ENCODE assay signal across 10 mouse cellular contexts in the genomic region with DNA sequence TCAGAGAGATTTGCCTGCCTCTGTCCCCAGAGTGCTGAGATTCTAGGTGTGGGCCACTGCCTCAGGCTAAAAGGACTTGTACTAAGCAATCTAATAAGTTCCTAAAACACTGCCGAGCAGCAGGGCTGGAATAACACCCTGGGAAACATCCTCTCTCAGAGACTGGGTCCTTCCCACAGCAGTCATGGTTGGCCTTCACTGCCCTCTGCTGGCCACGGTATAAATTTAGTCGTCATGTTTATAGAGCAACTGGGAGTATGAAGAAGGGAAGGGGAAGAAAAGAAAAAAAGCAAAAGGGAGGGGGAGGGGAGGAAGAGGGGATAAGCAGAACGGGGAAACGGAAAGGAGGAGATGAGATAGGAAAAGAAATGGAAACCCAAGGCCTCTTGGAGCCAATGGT. TPM values are rescaled to one million over a fixed set of nuclear protein-coding genes. Genes with fewer than 3 reads are reported as not detected.
DNase-seq lines count a peak whose midpoint lies in the region; ATAC-seq and TF ChIP-seq lines count a peak whose summit lies in the region.
"Had no signal": no experiment of that assay in that cellular context is flagged by ENCODE, and none has a peak within 500 bp of the region (broad histone marks: within the 10 kb centered on the region; RNA-seq: fewer than 3 reads in every experiment).

No protein-coding gene starts in this region.

- peak; percentile 84 for TF ChIP-seq CTCF in forebrain, postnatal 0 days (IDR thresholded peaks at IDR 0.05; ENCODE audit: low read depth)
- TF ChIP-seq CTCF in kidney, adult 2 months (conservative IDR thresholded peaks at IDR 0.05; ENCODE audit: insufficient read depth, insufficient read length, low read depth, low read length), result peak; percentile 85

- H3K4me3 ChIP-seq in midbrain, embryonic 10.5 days, result no peak overlapping the region
- H3K4me3 ChIP-seq in midbrain, embryonic 16.5 days (ENCODE audit: low read depth, low read length), result no peak overlapping the region
- no peak overlapping the region for H3K4me3 ChIP-seq in forebrain, postnatal 0 days (ENCODE audit: low read depth, low read length)
- H3K4me3 ChIP-seq in kidney, adult 2 months (ENCODE audit: insufficient read depth, low read depth, low read length), result no peak overlapping the region
- H3K4me3 ChIP-seq in limb, embryonic 14.5 days (replicated peaks; ENCODE audit: low read length), result no peak overlapping the region
- H3K4me3 ChIP-seq: embryonic facial prominence, embryonic 15.5 days; neural tube, embryonic 13.5 days had no signal

- no peak overlapping the region for H3K4me2 ChIP-seq in midbrain, embryonic 16.5 days (ENCODE audit: low read length)
- no peak overlapping the region for H3K4me2 ChIP-seq in forebrain, postnatal 0 days (ENCODE audit: low read depth)
- no peak overlapping the region for H3K4me2 ChIP-seq in limb, embryonic 14.5 days (replicated peaks; ENCODE audit: low read depth, low read length, severe bottlenecking)
- H3K4me2 ChIP-seq: embryonic facial prominence, embryonic 15.5 days; neural tube, embryonic 13.5 days had no signal

- DNase-seq in midbrain, embryonic 10.5 days (ENCODE audit: low spot score), result peak; percentile 75
- peak; percentile 83 for DNase-seq in forebrain, postnatal 0 days
- DNase-seq in kidney, adult 2 months, result peak; percentile 73
- DNase-seq in limb, embryonic 14.5 days (ENCODE audit: low spot score), result peak; percentile 81
- DNase-seq in ovary, postnatal 36 days (ENCODE audit: low spot score), result peak; percentile 75
- peak; percentile 75 for DNase-seq in thymus, postnatal 14 days

- no peak overlapping the region for H3K9ac ChIP-seq in midbrain, embryonic 16.5 days (ENCODE audit: low read depth, low read length)
- H3K9ac ChIP-seq in forebrain, postnatal 0 days, result no peak overlapping the region
- H3K9ac ChIP-seq in limb, embryonic 14.5 days (ENCODE audit: low read depth, low read length, severe bottlenecking), result no peak overlapping the region
- H3K9ac ChIP-seq: embryonic facial prominence, embryonic 15.5 days; neural tube, embryonic 13.5 days had no signal

- H3K4me1 ChIP-seq in midbrain, embryonic 10.5 days, result peaks cover 7% of the 10 kb centered on the region
- no peaks in the 10 kb centered on the region; the same call in 1 of the 2 replicates for H3K4me1 ChIP-seq in midbrain, embryonic 16.5 days (ENCODE audit: control insufficient read depth, insufficient read depth, low read length)
- no peaks in the 10 kb centered on the region for H3K4me1 ChIP-seq in forebrain, postnatal 0 days (ENCODE audit: insufficient read depth)
- no peaks in the 10 kb centered on the region for H3K4me1 ChIP-seq in kidney, adult 2 months (ENCODE audit: control insufficient read depth, insufficient read depth, low read length)
- no peaks in the 10 kb centered on the region for H3K4me1 ChIP-seq in limb, embryonic 14.5 days (ENCODE audit: control insufficient read depth, insufficient read depth, low read length)

- peaks cover 17% of the 10 kb centered on the region for H3K27me3 ChIP-seq in midbrain, embryonic 10.5 days (ENCODE audit: low read depth, poor library complexity, severe bottlenecking)
- H3K27me3 ChIP-seq in midbrain, embryonic 16.5 days (ENCODE audit: control insufficient read depth, insufficient read depth, low read depth, low read length), result no peaks in the 10 kb centered on the region
- H3K27me3 ChIP-seq in forebrain, postnatal 0 days (ENCODE audit: insufficient read depth, low read length), result no peaks in the 10 kb centered on the region
- no peaks in the 10 kb centered on the region for H3K27me3 ChIP-seq in kidney, adult 2 months (replicated peaks; ENCODE audit: control insufficient read depth, insufficient read depth, low read length)
- H3K27me3 ChIP-seq in limb, embryonic 14.5 days (ENCODE audit: control insufficient read depth, insufficient read depth, low read length), result no peaks in the 10 kb centered on the region
- H3K27me3 ChIP-seq: embryonic facial prominence, embryonic 15.5 days; neural tube, embryonic 13.5 days had no signal

- H3K9me3 ChIP-seq in midbrain, embryonic 10.5 days (replicated peaks), result no peaks in the 10 kb centered on the region
- no peaks in the 10 kb centered on the region for H3K9me3 ChIP-seq in midbrain, embryonic 16.5 days (replicated peaks; ENCODE audit: control insufficient read depth, low read length, poor library complexity, severe bottlenecking)
- H3K9me3 ChIP-seq in forebrain, postnatal 0 days (ENCODE audit: low read length), result no peaks in the 10 kb centered on the region
- H3K9me3 ChIP-seq in limb, embryonic 14.5 days (ENCODE audit: control insufficient read depth, low read length), result no peaks in the 10 kb centered on the region
- H3K9me3 ChIP-seq: embryonic facial prominence, embryonic 15.5 days; neural tube, embryonic 13.5 days had no signal

- 1% methylated on average over 5 of the region's 5 CpGs for WGBS in midbrain, embryonic 10.5 days
- WGBS in midbrain, embryonic 16.5 days, result 2% methylated on average over 5 of the region's 5 CpGs
- WGBS in forebrain, postnatal 0 days, result 0% methylated on average over 5 of the region's 5 CpGs
- WGBS in kidney, adult 2 months, result 3% methylated on average over 5 of the region's 5 CpGs
- 1% methylated on average over 5 of the region's 5 CpGs for WGBS in limb, embryonic 14.5 days

- no peaks in the 10 kb centered on the region for H3K36me3 ChIP-seq in midbrain, embryonic 10.5 days
- no peaks in the 10 kb centered on the region for H3K36me3 ChIP-seq in midbrain, embryonic 16.5 days (ENCODE audit: control insufficient read depth, insufficient read depth, low read length)
- no peaks in the 10 kb centered on the region for H3K36me3 ChIP-seq in forebrain, postnatal 0 days (ENCODE audit: insufficient read depth)
- no peaks in the 10 kb centered on the region for H3K36me3 ChIP-seq in kidney, adult 2 months (ENCODE audit: control insufficient read depth, insufficient read depth, low read length)
- H3K36me3 ChIP-seq in limb, embryonic 14.5 days (ENCODE audit: control insufficient read depth, insufficient read depth, low read length), result no peaks in the 10 kb centered on the region
- H3K36me3 ChIP-seq: embryonic facial prominence, embryonic 15.5 days; neural tube, embryonic 13.5 days had no signal

- ATAC-seq in midbrain, embryonic 16.5 days, result no peak
- peak; percentile 21; the same call in 1 of the 2 replicates for ATAC-seq in cerebellum, adult (ENCODE audit: insufficient number of reproducible peaks, low FRiP score, low TSS enrichment)
- ATAC-seq in forebrain, postnatal 0 days, result peak; percentile 35; the same call in 1 of the 2 replicates
- ATAC-seq in limb, embryonic 14.5 days (ENCODE audit: low FRiP score, low read depth), result no peak

- TF ChIP-seq POLR2A in kidney, adult 2 months (IDR thresholded peaks at IDR 0.05; ENCODE audit: low read depth, low read length), result no peak
- TF ChIP-seq POLR2A in limb, embryonic 14.5 days (IDR thresholded peaks at IDR 0.05; ENCODE audit: borderline replicate concordance, extremely low read depth, insufficient read depth, insufficient read length), result no peak

- no peak overlapping the region for H3K27ac ChIP-seq in midbrain, embryonic 10.5 days (replicated peaks)
- no peak overlapping the region for H3K27ac ChIP-seq in midbrain, embryonic 16.5 days (ENCODE audit: low read length)
- no peak overlapping the region for H3K27ac ChIP-seq in forebrain, postnatal 0 days (ENCODE audit: low read depth, low read length)
- H3K27ac ChIP-seq in kidney, adult 2 months (ENCODE audit: insufficient read depth, low read depth, low read length), result no peak overlapping the region
- no peak overlapping the region for H3K27ac ChIP-seq in limb, embryonic 14.5 days (replicated peaks; ENCODE audit: low read depth, low read length)
- H3K27ac ChIP-seq: embryonic facial prominence, embryonic 15.5 days; neural tube, embryonic 13.5 days had no signal

RNA-seq across cellular contexts. Expression of a gene that starts 5.3 kb away (rescaled TPM):
- polyA plus RNA-seq in midbrain, embryonic 10.5 days (2016; fragmentation: Nextera tagmentation; extraction: Ambion mirVana), result 8.4 and 8.7 TPM in 2 replicates
- 17.3 and 17.8 TPM in 2 replicates for polyA plus RNA-seq in midbrain, embryonic 16.5 days (2015; fragmentation: Nextera tagmentation; extraction: Ambion mirVana)
- 26.6 and 44.1 TPM in 2 replicates for total RNA-seq in forebrain, postnatal 0 days (2014; rRNA removed)
- 5.7 and 12.1 TPM in 2 replicates for polyA plus RNA-seq in forebrain, postnatal 0 days (2015; fragmentation: Nextera tagmentation; extraction: Ambion mirVana)
- 44.6 and 51.0 TPM in 2 replicates for polyA plus RNA-seq in kidney, adult 2 months (2012; rRNA removed)
- 39.0 and 46.1 TPM in 2 replicates for polyA plus RNA-seq in limb, embryonic 14.5 days (2012; rRNA removed)
- 16.2 TPM in 2 replicates for polyA plus RNA-seq in limb, embryonic 14.5 days (2014; fragmentation: Nextera tagmentation; extraction: Ambion mirVana)

Comparison
In these comparisons a context has a peak if more than half of its experiments do, and no peak if none do; other contexts are left out.
1. ATAC-seq: peak in cerebellum, adult (single experiment) and forebrain, postnatal 0 days (single experiment); none in midbrain, embryonic 16.5 days (single experiment) and limb, embryonic 14.5 days (single experiment).
2. Peak in every context shown above with its lines, with median percentiles within 50 percentile points of each other: DNase-seq.